Mouse (Mus musculus) brain, embryonic 14.5 days (tissue): Measurements from ENCODE around the gene Olfr806.

ENCODE experiments used
- CTCF ChIP-seq: fragments of 200-500 bp; IDR thresholded peaks from 2 replicates; pipeline ENCODE4 v1.5.1; 2012; ENCODE audit warnings: inconsistent platforms, mild to moderate bottlenecking, moderate library complexity, borderline replicate concordance; ENCODE audit not compliant: insufficient read depth, insufficient read length; ENCODE audit errors: extremely low read depth
- POLR2A ChIP-seq: fragments of 200-500 bp; IDR thresholded peaks from 2 replicates; pipeline ENCODE4 v1.6.1; 2012; ENCODE audit warnings: mild to moderate bottlenecking, inconsistent platforms, borderline replicate concordance; ENCODE audit not compliant: poor library complexity, insufficient read depth, insufficient read length, severe bottlenecking; ENCODE audit errors: extremely low read depth

- no peak for TF ChIP-seq POLR2A
- no peak for TF ChIP-seq CTCF
Measured at GRCm38 (mm10) chr10:129688069-129688468, 53.7 kb downstream of the Olfr806 start, which contains the start of gene Olfr802.
